Comparison of ENCODE assay signal across 8 mouse cellular contexts in genomic region chr14:73473670-73474460, GRCm38 (mm10). TPM values are rescaled to one million over a fixed set of nuclear protein-coding genes. Genes with fewer than 3 reads are reported as not detected.
DNase-seq lines count a peak whose midpoint lies in the region.

No protein-coding gene starts in this region.

- peak; percentile 67 to 70 for DNase-seq in right cerebral cortex, postnatal 10 days (ENCODE audit: low spot score in 2 of 2)
- no peak for DNase-seq in right cerebral cortex, postnatal 25 days
- peak; percentile 84 for DNase-seq in cerebellum, adult 9-10 months
- DNase-seq in heart, adult 8-10 months (ENCODE audit: low spot score) = peak; percentile 77
- DNase-seq in kidney, postnatal 10 days = peak; percentile 72
- DNase-seq in ovary, postnatal 10 days (ENCODE audit: low spot score) = peak; percentile 33
- DNase-seq in frontal cortex, postnatal 25 days (ENCODE audit: low spot score in 2 of 2) = no peak
- DNase-seq in thymus, postnatal 25 days = no peak

RNA-seq across cellular contexts. Expression of gene Med4, which starts 36.0 kb away (rescaled TPM):
- total RNA-seq in heart, adult 8-10 months (2022) = 10 to 100 TPM; 19.8 to 23.7 (median 21.3) TPM

RNA-seq across cellular contexts. Expression of gene Sucla2, which starts 51.3 kb away (rescaled TPM):
- total RNA-seq in heart, adult 8-10 months (2022) = 100 to 1,000 TPM; 674 to 810 (median 734) TPM

Comparison
In these comparisons a context has a peak if more than half of its experiments do, and no peak if none do; other contexts are left out.
1. DNase-seq: peak in right cerebral cortex, postnatal 10 days (2 of 2), cerebellum, adult 9-10 months (single experiment), heart, adult 8-10 months (single experiment), kidney, postnatal 10 days (single experiment) and ovary, postnatal 10 days (single experiment); none in right cerebral cortex, postnatal 25 days (single experiment), frontal cortex, postnatal 25 days (0 of 2) and thymus, postnatal 25 days (single experiment).